In the genomic region with DNA sequence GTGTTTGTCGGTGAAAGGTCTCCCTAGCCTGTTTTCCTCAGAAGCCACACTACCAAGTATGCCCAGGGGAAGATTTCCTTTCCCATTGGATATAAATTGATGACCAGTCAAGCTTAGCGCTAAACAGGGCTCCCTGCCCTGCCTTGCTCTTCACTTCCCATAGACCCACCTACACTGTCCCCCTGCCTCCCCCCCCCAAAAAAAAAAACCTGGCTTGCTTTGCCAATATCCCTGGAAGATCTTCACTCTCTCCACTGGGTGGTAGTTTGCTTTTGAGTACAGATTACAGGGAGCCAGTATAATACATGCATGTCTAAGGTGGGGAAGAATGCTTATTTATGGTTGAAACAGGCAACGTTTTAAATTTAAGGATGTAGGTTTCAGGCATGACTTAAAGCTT, we compare ENCODE assay signal across 11 mouse cellular contexts. TPM values are rescaled to one million over a fixed set of nuclear protein-coding genes. Genes with fewer than 3 reads are reported as not detected.
DNase-seq lines count a peak whose midpoint lies in the region; ATAC-seq and TF ChIP-seq lines count a peak whose summit lies in the region.
"Had no signal": no experiment of that assay in that cellular context is flagged by ENCODE, and none has a peak within 500 bp of the region (broad histone marks: within the 10 kb centered on the region; RNA-seq: fewer than 3 reads in every experiment).

No protein-coding gene starts in this region.

- no peak for ATAC-seq in heart, embryonic 11.5 days (replicated peaks; ENCODE audit: insufficient number of reproducible peaks, low FRiP score, low TSS enrichment)
- ATAC-seq in embryonic facial prominence, embryonic 15.5 days (ENCODE audit: insufficient number of reproducible peaks, low FRiP score, low TSS enrichment, low read depth), result no peak
- ATAC-seq in limb, embryonic 14.5 days (ENCODE audit: low FRiP score, low read depth), result no peak
- ATAC-seq: liver, postnatal 0 days had no signal

- no peaks in the 10 kb centered on the region for H3K36me3 ChIP-seq in heart, embryonic 11.5 days (ENCODE audit: control insufficient read depth, insufficient read depth, low read length)
- no peaks in the 10 kb centered on the region for H3K36me3 ChIP-seq in embryonic facial prominence, embryonic 15.5 days
- no peaks in the 10 kb centered on the region for H3K36me3 ChIP-seq in limb, embryonic 14.5 days (ENCODE audit: control insufficient read depth, insufficient read depth, low read length)

- no peaks in the 10 kb centered on the region for H3K9me3 ChIP-seq in heart, embryonic 11.5 days (replicated peaks; ENCODE audit: control insufficient read depth, low read length)
- H3K9me3 ChIP-seq in embryonic facial prominence, embryonic 15.5 days (replicated peaks), result no peaks in the 10 kb centered on the region
- no peaks in the 10 kb centered on the region for H3K9me3 ChIP-seq in limb, embryonic 14.5 days (ENCODE audit: control insufficient read depth, low read length)

- peaks cover 30% of the 10 kb centered on the region for H3K27me3 ChIP-seq in heart, embryonic 11.5 days (ENCODE audit: control insufficient read depth, insufficient read depth, low read length)
- H3K27me3 ChIP-seq in embryonic facial prominence, embryonic 15.5 days, result peaks cover 26% of the 10 kb centered on the region
- peaks cover 22% of the 10 kb centered on the region; the same call in 1 of the 2 replicates for H3K27me3 ChIP-seq in limb, embryonic 14.5 days (ENCODE audit: control insufficient read depth, insufficient read depth, low read length)
- H3K27me3 ChIP-seq: CH12.LX had no signal

- no peak overlapping the region for H3K4me3 ChIP-seq in heart, embryonic 11.5 days (ENCODE audit: low read depth, low read length)
- peak overlapping the region; percentile 62 for H3K4me3 ChIP-seq in embryonic facial prominence, embryonic 15.5 days (replicated peaks)
- peak overlapping the region; percentile 66; the same call in 1 of the 2 replicates for H3K4me3 ChIP-seq in limb, embryonic 14.5 days (replicated peaks; ENCODE audit: low read length)

- H3K4me1 ChIP-seq in heart, embryonic 11.5 days (ENCODE audit: control insufficient read depth, insufficient read depth, low read length), result no peaks in the 10 kb centered on the region; the same call in 1 of the 2 replicates
- H3K4me1 ChIP-seq in embryonic facial prominence, embryonic 15.5 days, result peaks cover 20% of the 10 kb centered on the region
- peaks cover 10% of the 10 kb centered on the region; the same call in 1 of the 2 replicates for H3K4me1 ChIP-seq in limb, embryonic 14.5 days (ENCODE audit: control insufficient read depth, insufficient read depth, low read length)

- peak overlapping the region; percentile 93; the same call in 1 of the 2 replicates for H3K4me2 ChIP-seq in heart, embryonic 11.5 days
- H3K4me2 ChIP-seq in embryonic facial prominence, embryonic 15.5 days (replicated peaks), result peak overlapping the region; percentile 94
- peak overlapping the region; percentile 89 for H3K4me2 ChIP-seq in limb, embryonic 14.5 days (replicated peaks; ENCODE audit: low read depth, low read length, severe bottlenecking)

- H3K27ac ChIP-seq in heart, embryonic 11.5 days (ENCODE audit: low read depth, low read length), result no peak overlapping the region
- H3K27ac ChIP-seq in embryonic facial prominence, embryonic 15.5 days (replicated peaks), result no peak overlapping the region
- H3K27ac ChIP-seq in limb, embryonic 14.5 days (replicated peaks; ENCODE audit: low read depth, low read length), result no peak overlapping the region

- no peak overlapping the region for H3K9ac ChIP-seq in heart, embryonic 11.5 days (ENCODE audit: low read depth, low read length)
- no peak overlapping the region for H3K9ac ChIP-seq in embryonic facial prominence, embryonic 15.5 days
- H3K9ac ChIP-seq in limb, embryonic 14.5 days (ENCODE audit: low read depth, low read length, severe bottlenecking), result no peak overlapping the region
- H3K9ac ChIP-seq: liver, postnatal 0 days had no signal

- WGBS in heart, embryonic 11.5 days (ENCODE audit: insufficient replicate concordance), result 19% methylated on average over 3 of the region's 3 CpGs
- WGBS in embryonic facial prominence, embryonic 15.5 days, result 14% methylated on average over 3 of the region's 3 CpGs
- WGBS in limb, embryonic 14.5 days, result 15% methylated on average over 3 of the region's 3 CpGs

- no peak for TF ChIP-seq POLR2A in limb, embryonic 14.5 days (IDR thresholded peaks at IDR 0.05; ENCODE audit: borderline replicate concordance, extremely low read depth, insufficient read depth, insufficient read length)

- no peak for DNase-seq in heart, adult 18-20 months
- DNase-seq in Muller cell, postnatal 12 days (ENCODE audit: inconsistent ontology term), result peak; percentile 22
- no peak for DNase-seq in limb, embryonic 14.5 days (ENCODE audit: low spot score)
- DNase-seq in adrenal gland, postnatal 25 days, result no peak
- no peak for DNase-seq in gastrocnemius, postnatal 4 days (ENCODE audit: low spot score in 2 of 2)
- no peak for DNase-seq in right cerebral cortex, postnatal 10 days (ENCODE audit: low spot score in 2 of 2)
- DNase-seq: kidney, adult 9 months; liver, postnatal 0 days had no signal

RNA-seq across cellular contexts. Expression of gene Negr1, which starts 1.8 kb away (rescaled TPM):
- 2.6 and 3.5 TPM in 2 replicates for polyA plus RNA-seq in heart, embryonic 11.5 days (2014; fragmentation: Nextera tagmentation; extraction: Ambion mirVana)
- 1 to 10 TPM in 1 of 2 experiments, under 1 TPM in 1; 0.40 to 1.9 TPM for total RNA-seq in heart, adult 18-20 months (2021)
- polyA plus RNA-seq in embryonic facial prominence, embryonic 15.5 days (2015; fragmentation: Nextera tagmentation; extraction: Ambion mirVana), result 6.1 and 7.3 TPM in 2 replicates
- polyA plus RNA-seq in limb, embryonic 14.5 days (2012; rRNA removed), result 5.1 and 5.9 TPM in 2 replicates
- polyA plus RNA-seq in limb, embryonic 14.5 days (2014; fragmentation: Nextera tagmentation; extraction: Ambion mirVana), result 6.2 and 7.4 TPM in 2 replicates
- total RNA-seq in adrenal gland, postnatal 25 days (2021), result 6.3 and 7.0 TPM in 2 replicates
- total RNA-seq in gastrocnemius, postnatal 4 days (2021), result 1 to 10 TPM; 1.7 to 1.9 TPM
- total RNA-seq: CH12.LX had no signal
- polyA plus RNA-seq: liver, postnatal 0 days had no signal
